Mouse (Mus musculus): ENCODE measurements around the gene Ly6g5c. TPM values are rescaled to one million over a fixed set of nuclear protein-coding genes. Genes with fewer than 3 reads are reported as not detected.

Ly6g5c gene
- total RNA-seq, 2 experiments from 2014 or later, result not detected

- DNase-seq (ENCODE audit: extremely low spot score in 1 of 2, low spot score in 1 of 2), result no peak
Measured at GRCm38 (mm10) chr17:35080248-35080647, 27.8 kb upstream of the Ly6g5c start.

- DNase-seq (ENCODE audit: extremely low spot score in 1 of 2, low spot score in 1 of 2), result no peak
Measured at GRCm38 (mm10) chr17:35080710-35081109, 27.4 kb upstream of the Ly6g5c start.

GRCm38 (mm10) chr17:35082841-35083576, 25.1 kb upstream of the Ly6g5c start:
- DNase-seq (ENCODE audit: extremely low spot score in 1 of 2, low spot score in 1 of 2), result no peak

GRCm38 (mm10) chr17:35083929-35084497, 24.1 kb upstream of the Ly6g5c start:
- no peak for DNase-seq (ENCODE audit: extremely low spot score in 1 of 2, low spot score in 1 of 2)

- no peak for DNase-seq (ENCODE audit: extremely low spot score in 1 of 2, low spot score in 1 of 2)
Measured at GRCm38 (mm10) chr17:35085208-35085865, 22.7 kb upstream of the Ly6g5c start, which contains the start of gene Ly6g6f. TSS of gene Ly6g6f (minus strand) at chr17:35085610.

GRCm38 (mm10) chr17:35088151-35088550, 19.9 kb upstream of the Ly6g5c start:
- DNase-seq (ENCODE audit: extremely low spot score in 1 of 2, low spot score in 1 of 2), result no peak

GRCm38 (mm10) chr17:35088825-35089644, 19.0 kb upstream of the Ly6g5c start, which contains the start of gene Abhd16a:
TSS of gene Abhd16a (plus strand) at chr17:35089263.
- DNase-seq (ENCODE audit: extremely low spot score in 1 of 2, low spot score in 1 of 2), result peak; percentile 86 to 94

GRCm38 (mm10) chr17:35090166-35090932, 17.7 kb upstream of the Ly6g5c start:
- no peak for DNase-seq (ENCODE audit: extremely low spot score in 1 of 2, low spot score in 1 of 2)

GRCm38 (mm10) chr17:35092403-35093198, 15.5 kb upstream of the Ly6g5c start:
- no peak for DNase-seq (ENCODE audit: extremely low spot score in 1 of 2, low spot score in 1 of 2)

GRCm38 (mm10) chr17:35094475-35095365, 13.4 kb upstream of the Ly6g5c start:
- no peak for DNase-seq (ENCODE audit: extremely low spot score in 1 of 2, low spot score in 1 of 2)

GRCm38 (mm10) chr17:35096597-35096996, 11.5 kb upstream of the Ly6g5c start:
- no peak for DNase-seq (ENCODE audit: extremely low spot score in 1 of 2, low spot score in 1 of 2)

- DNase-seq (ENCODE audit: extremely low spot score in 1 of 2, low spot score in 1 of 2), result no peak
Measured at GRCm38 (mm10) chr17:35097164-35097655, 10.9 kb upstream of the Ly6g5c start.

- no peak for DNase-seq (ENCODE audit: extremely low spot score in 1 of 2, low spot score in 1 of 2)
Measured at GRCm38 (mm10) chr17:35100196-35100765, 7.8 kb upstream of the Ly6g5c start.

GRCm38 (mm10) chr17:35101161-35101560, 6.9 kb upstream of the Ly6g5c start:
- DNase-seq (ENCODE audit: extremely low spot score in 1 of 2, low spot score in 1 of 2), result no peak

- DNase-seq (ENCODE audit: extremely low spot score in 1 of 2, low spot score in 1 of 2), result no peak
Measured at GRCm38 (mm10) chr17:35102299-35102698, 5.8 kb upstream of the Ly6g5c start.

GRCm38 (mm10) chr17:35103221-35103690, 4.8 kb upstream of the Ly6g5c start:
- DNase-seq (ENCODE audit: extremely low spot score in 1 of 2, low spot score in 1 of 2), result no peak

GRCm38 (mm10) chr17:35104079-35104478, 4.0 kb upstream of the Ly6g5c start:
- no peak for DNase-seq (ENCODE audit: extremely low spot score in 1 of 2, low spot score in 1 of 2)

Data from layer of hippocampus, postnatal 25 days (tissue).